Comparison of ENCODE assay signal across 8 mouse cellular contexts in the genomic region with DNA sequence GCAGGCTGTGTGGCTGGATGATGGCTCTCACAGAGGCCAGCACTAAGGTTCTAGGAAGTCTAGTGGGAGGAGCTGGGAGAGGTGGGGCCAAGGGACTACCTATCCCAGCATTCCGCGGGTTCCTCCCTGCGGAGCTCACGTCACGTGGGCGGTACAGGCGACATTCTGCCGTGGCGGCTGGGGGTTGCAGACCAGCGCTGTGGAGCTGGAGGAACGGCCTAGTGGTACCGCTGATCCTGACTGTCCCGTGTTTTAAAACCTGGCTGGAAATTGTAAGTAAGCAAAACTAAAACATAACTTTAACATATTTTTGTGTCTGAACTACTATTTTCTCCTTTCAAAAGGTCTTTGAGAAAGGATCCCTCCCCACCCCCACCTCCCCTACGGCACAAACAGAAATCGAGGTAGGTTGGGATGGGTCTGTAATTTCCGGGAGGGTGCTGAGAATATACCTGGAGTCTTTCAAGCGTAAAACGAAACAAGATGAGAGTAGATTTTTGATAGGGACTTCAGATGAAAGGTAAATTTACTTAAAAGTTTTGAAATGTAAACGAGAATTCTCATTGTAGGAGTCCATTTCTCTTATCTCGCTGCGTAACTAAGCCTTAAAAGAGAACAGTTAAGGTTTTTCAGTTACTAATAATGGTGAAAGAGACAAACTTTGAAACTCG. TPM values are rescaled to one million over a fixed set of nuclear protein-coding genes. Genes with fewer than 3 reads are reported as not detected.
DNase-seq lines count a peak whose midpoint lies in the region.

No protein-coding gene starts in this region.

- peak; percentile 94 to 97 for DNase-seq in adrenal gland, adult (ENCODE audit: inconsistent age in 2 of 2, low spot score in 1 of 2)
- DNase-seq in embryo, embryonic 10 days (ENCODE audit: low spot score): peak; percentile 98
- peak; percentile 89 for DNase-seq in gastrocnemius, postnatal 10 days
- DNase-seq in induced T-regulatory cell, adult 2 months (ENCODE audit: low read depth): peak; percentile 94
- DNase-seq in left cerebral cortex, adult 9 months (ENCODE audit: low spot score in 2 of 2): peak; percentile 79 to 92
- DNase-seq in right cerebral cortex, adult 2 months (ENCODE audit: low spot score in 2 of 2): peak; percentile 90 to 91
- DNase-seq in urinary bladder, postnatal 10 days (ENCODE audit: low spot score): peak; percentile 66

- peak overlapping the region; percentile 94 for H3K4me3 ChIP-seq in megakaryocyte, embryonic 14.5 days (replicated peaks)

- no peaks in the 10 kb centered on the region for H3K27me3 ChIP-seq in megakaryocyte, embryonic 14.5 days (replicated peaks)

- peaks cover 38% of the 10 kb centered on the region for H3K36me3 ChIP-seq in megakaryocyte, embryonic 14.5 days (replicated peaks; ENCODE audit: low read length)

- H3K9me3 ChIP-seq in megakaryocyte, embryonic 14.5 days: no peaks in the 10 kb centered on the region

- peaks cover 62% of the 10 kb centered on the region for H3K4me1 ChIP-seq in megakaryocyte, embryonic 14.5 days

RNA-seq across cellular contexts. Expression of gene Tor1aip1, which starts 4.6 kb away (rescaled TPM):
- 10 to 100 TPM; 74.1 to 76.2 TPM for total RNA-seq in gastrocnemius, postnatal 10 days (2021)
- 18.6 and 28.8 TPM in 2 replicates for polyA plus RNA-seq in megakaryocyte, embryonic 14.5 days (2012; ENCODE audit: insufficient read depth, low replicate concordance)

RNA-seq across cellular contexts. Expression of gene Tor1aip2, which starts 5.7 kb away (rescaled TPM):
- 10 to 100 TPM; 64.9 to 78.2 TPM for total RNA-seq in gastrocnemius, postnatal 10 days (2021)
- polyA plus RNA-seq in megakaryocyte, embryonic 14.5 days (2012; ENCODE audit: insufficient read depth, low replicate concordance): 5.2 and 12.2 TPM in 2 replicates

Comparison
In these comparisons a context has a peak if more than half of its experiments do, and no peak if none do; other contexts are left out.
1. Peak in every context shown above with its lines: DNase-seq and H3K4me3 ChIP-seq.